Mouse (Mus musculus): Measurements from ENCODE around the gene Farsa.

GRCm38 (mm10) chr8:84918646-84919045 lies 61.9 kb downstream of the Farsa start:
- TF ChIP-seq POLR2A (IDR thresholded peaks at IDR 0.05; ENCODE audit: borderline replicate concordance, control insufficient read depth, low read depth, low read length) (no peak), CTCF (IDR thresholded peaks at IDR 0.05; ENCODE audit: control insufficient read depth, insufficient read depth, low read length) (no peak)

Data from bone marrow, adult 2 months (tissue).